Mouse (Mus musculus) CH12.LX (cell line): ENCODE data around the gene Hoxc13. TPM values are rescaled to one million over a fixed set of nuclear protein-coding genes. Genes with fewer than 3 reads are reported as not detected.

ENCODE experiments used
- DNase-seq: peaks from one replicate; pipeline ENCODE4 v3.0.0-alpha.2; 2013; ENCODE audit errors: extremely low read depth
- H3K27ac ChIP-seq: 2 replicates; pipeline ENCODE4 v1.5.1; 2012; ENCODE audit warnings: low read depth, mild to moderate bottlenecking, control low read depth, moderate library complexity; ENCODE audit not compliant: insufficient read depth
- H3K27me3 ChIP-seq: replicated peaks from 2 replicates; pipeline ENCODE3; 2012; ENCODE audit warnings: inconsistent platforms
- H3K36me3 ChIP-seq, 2 experiments: replicated peaks in 1 of 2; 2 replicates each; pipeline versions ENCODE3 to v1.6.1; 2012; ENCODE audit warnings: inconsistent platforms in 1 of 2, low read length in 1 of 2, mild to moderate bottlenecking in 1 of 2, mixed read lengths in 1 of 2, moderate library complexity in 1 of 2; ENCODE audit not compliant: control insufficient read depth in 1 of 2, insufficient read depth in 1 of 2
- H3K4me1 ChIP-seq, 2 experiments: 2 replicates each; pipeline ENCODE4 v1.6.1; 2012; ENCODE audit warnings: inconsistent platforms in 1 of 2, moderate library complexity in 1 of 2; ENCODE audit not compliant: insufficient read depth in 2 of 2, control insufficient read depth in 1 of 2
- H3K4me2 ChIP-seq: 2 replicates; pipeline ENCODE4 v1.6.1; 2012; ENCODE audit warnings: low read depth, mild to moderate bottlenecking, control low read depth; ENCODE audit not compliant: poor library complexity, insufficient read depth, severe bottlenecking
- H3K4me3 ChIP-seq, 3 experiments: fragments of 150-350 bp in 1 of 3; sonication (generic) in 1 of 3; replicated peaks in 1 of 3; 2 replicates each; pipeline versions ENCODE3 to v1.5.1; 2011 to 2012; ENCODE audit warnings: low read depth in 2 of 3, low read length in 2 of 3, mild to moderate bottlenecking in 2 of 3, moderate library complexity in 2 of 3, control low read depth in 1 of 3, improper control_type of control experiment in 1 of 3, inconsistent platforms in 1 of 3, mixed read lengths in 1 of 3; ENCODE audit not compliant: poor library complexity in 1 of 3
- H3K79me2 ChIP-seq: replicated peaks from 2 replicates; pipeline ENCODE4 v1.6.1; 2012; ENCODE audit warnings: mild to moderate bottlenecking, moderate library complexity; ENCODE audit not compliant: control insufficient read depth, poor library complexity, insufficient read depth, severe bottlenecking; ENCODE audit errors: extremely low read depth
- H3K9ac ChIP-seq: 2 replicates; pipeline ENCODE4 v1.6.1; 2012; ENCODE audit warnings: low read depth, mild to moderate bottlenecking, control low read depth, moderate library complexity; ENCODE audit not compliant: insufficient read depth
- H3K9me3 ChIP-seq: replicated peaks from 2 replicates; pipeline ENCODE3; 2012; ENCODE audit warnings: low read length, inconsistent platforms, mixed read lengths
- BHLHE40 ChIP-seq: IDR thresholded peaks from 2 replicates; pipeline ENCODE4 v1.6.1; 2011; ENCODE audit warnings: mild to moderate bottlenecking, low read depth, low read length, improper control_type of control experiment
- CHD1 ChIP-seq: IDR thresholded peaks from 2 replicates; pipeline ENCODE4 v1.6.1; 2012; ENCODE audit warnings: low read depth, low read length, improper control_type of control experiment, inconsistent platforms
- CHD2 ChIP-seq: IDR thresholded peaks from 2 replicates; pipeline ENCODE4 v1.6.1; 2011; ENCODE audit warnings: low read length, improper control_type of control experiment
- E2F4 ChIP-seq: IDR thresholded peaks from 2 replicates; pipeline ENCODE4 v1.6.1; 2011; ENCODE audit warnings: low read depth, low read length, improper control_type of control experiment; ENCODE audit not compliant: insufficient replicate concordance
- ELF1 ChIP-seq: IDR thresholded peaks from 2 replicates; pipeline ENCODE4 v1.6.1; 2014; ENCODE audit warnings: low read depth, mild to moderate bottlenecking, inconsistent platforms, low read length, improper control_type of control experiment
- ETS1 ChIP-seq: conservative IDR thresholded peaks from 2 replicates; pipeline ENCODE4 v1.6.1; 2012; ENCODE audit warnings: low read depth, mild to moderate bottlenecking, inconsistent platforms, low read length, improper control_type of control experiment, moderate library complexity
- GABPA ChIP-seq: IDR thresholded peaks from 2 replicates; pipeline ENCODE4 v1.6.1; 2012; ENCODE audit warnings: low read depth, low read length, improper control_type of control experiment, inconsistent platforms; ENCODE audit not compliant: insufficient replicate concordance
- JUN ChIP-seq: IDR thresholded peaks from 2 replicates; pipeline ENCODE4 v1.6.1; 2011; ENCODE audit warnings: low read depth, mild to moderate bottlenecking, low read length, improper control_type of control experiment, moderate library complexity; ENCODE audit not compliant: insufficient read depth
- JUND ChIP-seq: conservative IDR thresholded peaks from 2 replicates; pipeline ENCODE4 v1.6.1; 2011; ENCODE audit warnings: low read depth, low read length, improper control_type of control experiment
- MAFK ChIP-seq: IDR thresholded peaks from 2 replicates; pipeline ENCODE4 v1.6.1; 2011; ENCODE audit warnings: low read length, improper control_type of control experiment; ENCODE audit not compliant: insufficient replicate concordance
- MAZ ChIP-seq: IDR thresholded peaks from 2 replicates; pipeline ENCODE4 v1.6.1; 2012; ENCODE audit warnings: low read depth, mild to moderate bottlenecking, inconsistent platforms, low read length, improper control_type of control experiment, moderate library complexity
- MEF2A ChIP-seq: IDR thresholded peaks from 2 replicates; pipeline ENCODE4 v1.6.1; 2014; ENCODE audit warnings: low read depth, mild to moderate bottlenecking, inconsistent platforms, low read length, improper control_type of control experiment, borderline replicate concordance
- MXI1 ChIP-seq: IDR thresholded peaks from 2 replicates; pipeline ENCODE4 v1.6.1; 2011; ENCODE audit warnings: mild to moderate bottlenecking, low read depth, low read length, improper control_type of control experiment
- NELFE ChIP-seq: IDR thresholded peaks from 2 replicates; pipeline ENCODE4 v1.6.1; 2011; ENCODE audit warnings: low read depth, low read length, improper control_type of control experiment
- NRF1 ChIP-seq: IDR thresholded peaks from 2 replicates; pipeline ENCODE4 v1.6.1; 2014; ENCODE audit warnings: low read depth, mild to moderate bottlenecking, inconsistent platforms, low read length, improper control_type of control experiment, moderate library complexity
- PAX5 ChIP-seq: IDR thresholded peaks from 2 replicates; pipeline ENCODE4 v1.6.1; 2012; ENCODE audit warnings: low read length, inconsistent platforms, mixed read lengths
- POLR2A ChIP-seq: IDR thresholded peaks from 2 replicates; pipeline ENCODE4 v1.6.1; 2011; ENCODE audit warnings: low read depth, mild to moderate bottlenecking, improper control_type of control experiment, low read length
- TBP ChIP-seq: conservative IDR thresholded peaks from 2 replicates; pipeline ENCODE4 v1.6.1; 2011; ENCODE audit warnings: low read depth, low read length, improper control_type of control experiment
- UBTF ChIP-seq: IDR thresholded peaks from 2 replicates; pipeline ENCODE4 v1.6.1; 2012; ENCODE audit warnings: low read depth, mild to moderate bottlenecking, inconsistent platforms, low read length, improper control_type of control experiment, moderate library complexity
- USF2 ChIP-seq: conservative IDR thresholded peaks from 2 replicates; pipeline ENCODE4 v1.6.1; 2011; ENCODE audit warnings: low read depth, low read length, improper control_type of control experiment
- ZKSCAN1 ChIP-seq: IDR thresholded peaks from 2 replicates; pipeline ENCODE4 v1.6.1; 2012; ENCODE audit warnings: low read depth, inconsistent platforms, low read length, improper control_type of control experiment, borderline replicate concordance
- ZMIZ1 ChIP-seq: IDR thresholded peaks from 2 replicates; pipeline ENCODE4 v1.6.1; 2012; ENCODE audit warnings: low read depth, mild to moderate bottlenecking, inconsistent platforms, low read length, improper control_type of control experiment
- dilution Hi-C: fragments of 300-500 bp; cut with MboI; formaldehyde crosslinking; loops from 2 replicates; pipeline ENCODE4 v1.14.3; 2020; ENCODE audit warnings: low sequenced_read_pairs; ENCODE audit not compliant: extremely low pct_unique_long_range_greater_than_20kb, extremely low pct_ligation_motif_present
- in situ Hi-C: fragments of 300-500 bp; cut with MboI; formaldehyde crosslinking; loops from 3 replicates; pipeline ENCODE4 v1.14.3; 2019; ENCODE audit warnings: low sequenced_read_pairs, low pct_ligation_motif_present, low pct_unique_long_range_greater_than_20kb, mixed read lengths
- polyA plus RNA-seq: library from polyadenylated mRNA; unstranded; fragments of >175 nt; gene quantifications from 2 replicates; pipeline ENCODE4 v1.2.1, GENCODE M21; 2012; ENCODE audit warnings: low read depth; ENCODE audit not compliant: insufficient read length
- total RNA-seq, 2 experiments: library from RNA; depleted of rRNA; stranded (reverse); fragments of 300-350 nt in 1 of 2; fragments of >200 nt in 1 of 2; gene quantifications; 2 replicates each; pipeline ENCODE4 v1.2.3; 2012 to 2014

The Hoxc13 gene
- total and polyA plus RNA-seq, 3 experiments, result not detected

DNA sequence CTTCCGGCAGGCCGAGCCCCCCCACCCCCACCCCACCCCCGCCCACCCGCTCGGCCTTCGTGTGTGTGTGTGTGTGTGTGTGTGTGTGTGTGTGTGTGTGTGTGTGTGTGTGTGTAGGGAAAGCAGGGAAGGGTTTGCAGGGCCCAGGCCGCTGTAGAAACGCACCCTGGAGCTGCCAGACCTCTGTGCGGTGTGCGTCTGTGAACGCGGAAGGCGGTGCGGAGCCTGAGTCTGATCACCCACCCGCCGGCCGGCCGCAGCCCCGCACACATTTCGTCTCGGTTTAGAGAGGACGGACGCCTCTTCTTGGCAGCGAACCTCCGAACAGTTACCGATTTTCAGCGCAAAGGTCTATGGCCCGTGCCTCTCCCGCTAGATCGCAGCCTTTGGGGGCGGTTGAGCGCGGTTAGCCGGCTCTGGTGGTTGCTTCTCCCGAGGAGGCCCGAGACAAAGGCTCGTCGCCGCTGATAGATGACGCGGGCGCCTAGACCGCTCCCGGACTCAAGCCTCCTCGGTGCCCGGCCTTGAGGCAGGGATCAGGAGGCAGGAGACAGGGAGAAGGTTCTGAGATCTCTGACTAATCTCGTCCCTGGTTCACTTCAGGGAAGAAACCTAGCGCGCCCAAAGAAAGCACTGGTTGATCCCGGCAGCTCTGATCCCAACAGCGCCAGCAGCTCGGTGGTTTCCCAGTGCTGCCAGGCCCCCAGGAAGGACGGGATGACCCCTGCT, 22.0 kb downstream of the Hoxc13 start:
- H3K9ac ChIP-seq, result no peak overlapping the region
- no peak overlapping the region for H3K4me3 ChIP-seq
- no peak for DNase-seq
- H3K27ac ChIP-seq, result no peak overlapping the region
- H3K9me3 ChIP-seq, result peaks cover 4% of the 10 kb centered on the region
- dilution Hi-C loops, result no loop called here
- H3K36me3 ChIP-seq, result no peaks in the 10 kb centered on the region
- H3K27me3 ChIP-seq, result peaks cover 97% of the 10 kb centered on the region
- in situ Hi-C loops, result no loop called here
- H3K4me1 ChIP-seq, result no peaks in the 10 kb centered on the region
- no peaks in the 10 kb centered on the region for H3K79me2 ChIP-seq
- no peak overlapping the region for H3K4me2 ChIP-seq
- TF ChIP-seq NELFE, result no peak

DNA sequence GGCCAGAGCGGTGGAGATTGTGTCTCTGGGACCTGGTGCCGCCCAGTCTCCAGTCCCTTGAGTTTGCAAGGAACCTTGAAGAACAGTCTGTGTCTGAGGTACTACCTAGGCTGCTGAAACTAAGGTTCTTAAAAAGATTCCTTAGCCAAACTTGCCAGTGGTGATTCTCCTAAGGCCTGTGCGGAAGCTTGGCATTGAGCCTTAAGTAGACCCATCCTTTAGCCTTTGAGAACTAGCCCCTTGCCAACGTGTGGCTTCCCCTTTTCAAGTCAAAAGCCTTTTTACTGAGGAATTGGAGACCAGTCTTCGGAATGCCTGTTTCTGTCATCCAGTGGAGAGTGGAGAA, 22.5 kb downstream of the Hoxc13 start:
- H3K79me2 ChIP-seq, result no peaks in the 10 kb centered on the region
- no peak for TF ChIP-seq UBTF
- no peak for TF ChIP-seq ZKSCAN1
- TF ChIP-seq CHD1, result no peak
- TF ChIP-seq MEF2A, result no peak
- H3K4me3 ChIP-seq, result no peak overlapping the region
- no peaks in the 10 kb centered on the region for H3K36me3 ChIP-seq
- no peak overlapping the region for H3K9ac ChIP-seq
- in situ Hi-C loops, result no loop called here
- no peak overlapping the region for H3K4me2 ChIP-seq
- H3K27ac ChIP-seq, result no peak overlapping the region
- H3K9me3 ChIP-seq, result no peaks in the 10 kb centered on the region
- no peaks in the 10 kb centered on the region for H3K4me1 ChIP-seq
- dilution Hi-C loops, result no loop called here
- peaks cover 97% of the 10 kb centered on the region for H3K27me3 ChIP-seq
- DNase-seq, result no peak

DNA sequence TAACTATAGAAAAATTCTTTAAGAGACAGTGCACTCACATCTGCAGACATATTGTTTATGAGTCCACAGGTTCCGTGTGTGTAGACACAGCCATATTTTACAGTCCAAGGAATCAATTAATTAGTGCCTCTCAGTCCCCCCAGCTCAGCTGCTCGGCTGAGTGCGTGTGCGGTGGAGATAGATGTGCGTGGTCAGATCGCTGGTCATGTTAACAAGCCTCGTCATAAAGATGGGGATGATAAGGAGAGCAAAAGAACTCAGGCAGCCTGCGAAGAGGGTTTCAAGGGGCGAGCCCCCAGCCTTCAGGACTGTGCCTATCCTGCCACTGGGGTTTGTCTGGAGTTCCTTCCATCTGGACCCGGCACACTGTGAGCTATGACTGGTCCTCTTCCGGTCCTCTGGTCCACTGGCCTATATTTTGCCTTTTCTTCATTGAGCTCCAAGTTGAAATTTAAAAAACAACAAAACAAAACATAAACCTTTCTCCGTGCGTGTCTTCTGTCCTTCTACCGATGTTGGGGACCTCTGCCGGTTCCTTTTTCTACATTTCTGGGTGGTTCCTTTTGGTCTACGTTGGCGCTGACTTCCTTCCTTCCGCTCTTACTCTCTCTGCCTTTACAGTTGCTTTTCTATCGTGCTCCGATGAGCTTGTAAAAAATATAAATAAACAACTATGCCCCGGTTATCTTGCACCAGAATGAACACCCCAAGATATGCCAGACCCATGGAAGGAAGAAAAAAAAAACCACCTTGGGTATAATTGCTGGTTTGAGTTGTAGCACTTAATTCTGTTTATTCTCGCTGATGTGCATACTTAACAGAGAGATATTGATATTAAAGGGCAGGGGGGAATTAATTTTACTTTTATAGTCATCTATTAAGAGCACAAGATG, 24.5 kb downstream of the Hoxc13 start:
- no peaks in the 10 kb centered on the region for H3K4me1 ChIP-seq
- TF ChIP-seq PAX5, result no peak
- no peak for TF ChIP-seq MAZ
- TF ChIP-seq ZMIZ1, result no peak
- no peak for TF ChIP-seq MXI1
- TF ChIP-seq POLR2A, result no peak
- no peak for TF ChIP-seq ELF1
- TF ChIP-seq NRF1, result no peak
- no peak for TF ChIP-seq JUN
- no peak for TF ChIP-seq GABPA
- no peak for TF ChIP-seq ETS1
- no peak for TF ChIP-seq E2F4
- no peak for TF ChIP-seq MEF2A
- no peak for TF ChIP-seq UBTF
- TF ChIP-seq JUND, result no peak
- TF ChIP-seq ZKSCAN1, result no peak
- TF ChIP-seq USF2, result no peak
- TF ChIP-seq BHLHE40, result no peak
- TF ChIP-seq CHD2, result no peak
- no peak for TF ChIP-seq MAFK
- TF ChIP-seq TBP, result no peak
- TF ChIP-seq, all 38 proteins: peak for 0
- in situ Hi-C loops (no loop called here), dilution Hi-C loops (no loop called here)
- Histone ChIP-seq H3K36me3 (no peaks in the 10 kb centered on the region), H3K4me3 (no peak overlapping the region), H3K9me3 (no peaks in the 10 kb centered on the region), H3K9ac (0 out of 2 replicates have a peak overlapping the region, but pooled peaks have one; percentile 19), H3K27me3 (peaks cover 97% of the 10 kb centered on the region), H3K79me2 (no peaks in the 10 kb centered on the region), H3K27ac (no peak overlapping the region), H3K4me2 (no peak overlapping the region; the same call in 1 of the 2 replicates)
- no peak for DNase-seq
